ENCODE assay signal across 8 mouse cellular contexts in the genomic region with DNA sequence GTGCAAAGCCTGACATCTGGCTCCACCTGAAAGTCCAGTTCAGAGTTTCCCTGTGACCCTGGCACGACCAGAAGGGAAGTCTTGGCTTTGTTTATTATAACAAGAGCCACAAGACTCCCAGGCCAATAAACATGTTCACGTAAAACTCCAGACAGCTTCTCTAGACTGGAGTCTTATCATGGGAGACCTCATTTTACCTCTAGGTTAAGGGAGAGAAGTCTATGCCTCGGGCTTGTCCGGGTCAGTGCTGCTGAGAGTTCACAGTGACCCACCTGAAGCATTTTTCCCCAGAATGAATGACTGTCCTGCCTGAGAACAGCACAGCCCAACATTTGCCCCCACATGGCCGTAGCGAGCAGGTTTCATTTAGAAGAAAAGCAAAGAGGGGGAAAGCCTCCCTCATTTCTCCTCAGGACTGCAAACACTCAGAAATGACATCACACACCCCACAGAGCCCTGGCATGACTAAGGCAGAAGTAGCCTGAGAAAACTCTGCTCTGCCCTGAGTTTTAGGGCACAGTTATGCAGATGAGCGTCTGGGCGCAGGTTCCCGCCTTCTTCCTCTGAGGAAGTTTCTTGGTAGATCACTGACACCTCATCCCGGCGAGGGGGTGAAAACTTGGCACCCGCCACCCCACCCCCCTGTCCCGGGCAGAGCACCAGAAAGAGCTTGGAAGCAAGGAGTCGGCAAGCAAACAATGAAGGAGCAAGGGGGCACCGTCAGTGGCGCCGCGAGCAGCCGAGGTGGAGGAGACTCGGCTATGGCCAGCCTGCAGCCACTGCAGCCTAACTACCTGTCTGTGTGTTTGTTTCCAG.
DNase-seq lines count a peak whose midpoint lies in the region; ATAC-seq and TF ChIP-seq lines count a peak whose summit lies in the region.

No protein-coding gene starts in this region.

- H3K4me1 ChIP-seq in forebrain, embryonic 10.5 days = peaks cover 66% of the 10 kb centered on the region

- no peak for TF ChIP-seq POLR2A in brain, embryonic 14.5 days (IDR thresholded peaks at IDR 0.05; ENCODE audit: borderline replicate concordance, extremely low read depth, insufficient read depth, insufficient read length, poor library complexity, severe bottlenecking)

- intact Hi-C loops in heart, postnatal 25 days (cut with DNase I) = loop anchor here (1.0 to 2.0 kb wide), 3 partner anchors 35 to 85 kb away; no protein-coding TSS in a partner anchor

- H3K36me3 ChIP-seq in forebrain, embryonic 10.5 days (replicated peaks) = no peaks in the 10 kb centered on the region

- peak; percentile 62 for ATAC-seq in megakaryocyte-erythroid progenitor cell, adult 5-6 weeks (replicated peaks; ENCODE audit: low FRiP score, low TSS enrichment, poor library complexity, severe bottlenecking)

- peak overlapping the region; percentile 85 for H3K27ac ChIP-seq in forebrain, embryonic 10.5 days

- no peaks in the 10 kb centered on the region for H3K9me3 ChIP-seq in forebrain, embryonic 10.5 days

- peaks cover 45% of the 10 kb centered on the region for H3K27me3 ChIP-seq in forebrain, embryonic 10.5 days (ENCODE audit: poor library complexity, severe bottlenecking)

- under 1% methylated on average over 20 of the region's 20 CpGs for WGBS in forebrain, embryonic 10.5 days

- peak; percentile 74 for DNase-seq in MEL-GATA-1-ER (ENCODE audit: extremely low read depth, low read depth)
- peak; percentile 78 for DNase-seq in brain, embryonic 14.5 days (ENCODE audit: low read depth)
- DNase-seq in forebrain, embryonic 10.5 days (ENCODE audit: extremely low spot score, low spot score) = peak; percentile 49
- DNase-seq in heart, postnatal 25 days (ENCODE audit: low spot score) = peak; percentile 54
- DNase-seq in kidney, postnatal 4 days = peak; percentile 72 to 80
- DNase-seq in spleen, adult 18-20 months = peak; percentile 67 to 72
- DNase-seq in layer of hippocampus, adult 11-12 months (ENCODE audit: low spot score) = no peak

- no peak for TF ChIP-seq CTCF in brain, embryonic 14.5 days (IDR thresholded peaks at IDR 0.05; ENCODE audit: borderline replicate concordance, extremely low read depth, insufficient read depth, insufficient read length)

- peak overlapping the region; percentile 63 for H3K4me3 ChIP-seq in forebrain, embryonic 10.5 days
